Mouse (Mus musculus): ENCODE measurements at regions not wholly inside any gene's neighbourhood (a gene's known extent, or its start where the extent isn't known, plus 50 kb on each side); places are given as distances from the start of the nearest gene placed in this dataset.

GRCm38 (mm10) chr3:83552516-83553139 lies 213.5 kb upstream of the Sfrp2 start:
- no peak for DNase-seq (ENCODE audit: low read depth, low spot score)

GRCm38 (mm10) chr3:83553858-83554257 lies 212.3 kb upstream of the Sfrp2 start:
- no peak for DNase-seq (ENCODE audit: low read depth, low spot score)

DNA sequence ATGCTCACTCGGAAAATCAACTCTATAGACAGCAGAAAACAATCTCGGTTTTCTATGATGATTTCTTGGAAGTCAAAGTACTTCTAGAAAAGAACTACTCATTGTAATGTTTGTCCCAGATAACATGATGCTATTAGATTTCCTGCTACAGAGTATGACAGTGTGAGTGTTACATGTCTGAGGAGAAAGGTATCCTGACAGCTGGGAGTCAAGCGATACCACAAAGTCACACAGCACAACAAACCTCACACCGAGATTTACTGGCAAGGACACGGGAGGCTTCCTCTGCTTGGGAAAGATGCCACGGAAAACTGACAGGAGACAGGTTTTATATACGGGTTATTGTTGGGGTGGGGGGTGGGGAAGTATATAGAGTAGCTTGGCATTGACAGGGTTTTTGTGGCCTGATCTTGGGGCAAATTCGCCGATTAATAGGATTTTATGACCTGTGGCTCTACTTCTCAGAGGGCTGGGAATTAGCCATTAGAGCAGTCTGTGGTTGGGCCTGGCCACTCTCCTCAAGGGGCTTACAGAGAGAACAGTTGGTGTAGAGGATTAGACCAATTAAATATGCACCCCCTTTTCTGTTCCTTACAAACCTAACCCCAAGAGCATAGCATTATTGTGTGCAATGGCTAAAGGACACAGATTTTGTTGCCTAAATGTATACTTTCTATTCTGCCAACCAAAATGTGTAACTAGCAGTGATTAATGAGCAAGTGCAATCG lies 209.2 kb upstream of the Sfrp2 start:
- no peak for DNase-seq (ENCODE audit: low read depth, low spot score)

- no peak for DNase-seq (ENCODE audit: low read depth, low spot score)
Measured at GRCm38 (mm10) chr3:83562026-83562425, 204.1 kb upstream of the Sfrp2 start.

- no peak for DNase-seq (ENCODE audit: low read depth, low spot score)
Measured at GRCm38 (mm10) chr3:83575526-83575925, 190.6 kb upstream of the Sfrp2 start.

GRCm38 (mm10) chr3:83576155-83576554 lies 190.0 kb upstream of the Sfrp2 start:
- DNase-seq (ENCODE audit: low read depth, low spot score): no peak

GRCm38 (mm10) chr3:83580766-83581165 lies 185.4 kb upstream of the Sfrp2 start:
- no peak for DNase-seq (ENCODE audit: low read depth, low spot score)

GRCm38 (mm10) chr3:83582256-83582655 lies 183.9 kb upstream of the Sfrp2 start:
- no peak for DNase-seq (ENCODE audit: low read depth, low spot score)

- DNase-seq (ENCODE audit: low read depth, low spot score): peak; percentile 50
Measured at GRCm38 (mm10) chr3:83583071-83583672, 182.9 kb upstream of the Sfrp2 start.

GRCm38 (mm10) chr3:83586086-83586485 lies 180.0 kb upstream of the Sfrp2 start:
- peak; percentile 97 for DNase-seq (ENCODE audit: low read depth, low spot score)

GRCm38 (mm10) chr3:83586551-83586950 lies 179.6 kb upstream of the Sfrp2 start:
- no peak for DNase-seq (ENCODE audit: low read depth, low spot score)

DNA sequence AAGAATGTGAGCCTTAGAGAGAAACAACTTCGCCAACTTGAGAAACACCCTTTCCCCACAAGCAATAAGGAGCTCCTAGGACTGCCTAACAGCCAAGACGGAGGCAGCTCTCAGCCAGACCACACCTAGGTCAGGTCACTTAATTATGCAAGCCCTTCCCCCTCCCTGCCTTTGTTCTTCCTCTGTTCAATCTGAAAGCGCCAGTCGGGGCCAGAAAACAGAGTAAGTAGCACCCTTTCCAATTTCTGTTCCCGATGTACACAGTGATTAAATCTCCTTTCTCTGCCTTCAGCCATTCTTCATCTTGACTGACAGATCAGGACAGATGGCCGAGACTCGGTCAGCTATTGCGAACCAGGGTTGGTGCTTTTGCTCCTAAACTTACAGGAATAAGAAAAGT lies 177.0 kb upstream of the Sfrp2 start:
- peak; percentile 89 for DNase-seq (ENCODE audit: low read depth, low spot score)

DNA sequence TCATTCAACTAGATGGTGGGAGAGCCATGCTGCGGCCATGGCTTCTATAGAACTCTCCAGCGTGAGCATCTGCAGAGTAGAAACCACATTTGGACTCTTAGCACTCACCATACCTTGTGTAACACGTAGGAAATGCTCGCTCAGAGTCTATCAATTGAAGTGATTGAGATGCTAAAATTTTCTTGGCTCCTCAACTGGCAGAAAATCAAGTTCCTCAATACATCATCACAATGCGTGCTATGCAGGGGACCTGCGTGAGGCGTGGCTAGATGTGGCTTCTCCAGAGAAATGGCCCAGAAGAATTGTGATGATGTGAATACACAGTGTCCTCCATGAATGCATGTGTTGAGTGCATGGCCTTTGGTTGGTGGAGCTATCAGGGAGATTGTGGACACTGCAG lies 174.9 kb upstream of the Sfrp2 start:
- DNase-seq (ENCODE audit: low read depth, low spot score): peak; percentile 57

- no peak for DNase-seq (ENCODE audit: low read depth, low spot score)
Measured at GRCm38 (mm10) chr3:83593321-83593720, 172.8 kb upstream of the Sfrp2 start.

DNA sequence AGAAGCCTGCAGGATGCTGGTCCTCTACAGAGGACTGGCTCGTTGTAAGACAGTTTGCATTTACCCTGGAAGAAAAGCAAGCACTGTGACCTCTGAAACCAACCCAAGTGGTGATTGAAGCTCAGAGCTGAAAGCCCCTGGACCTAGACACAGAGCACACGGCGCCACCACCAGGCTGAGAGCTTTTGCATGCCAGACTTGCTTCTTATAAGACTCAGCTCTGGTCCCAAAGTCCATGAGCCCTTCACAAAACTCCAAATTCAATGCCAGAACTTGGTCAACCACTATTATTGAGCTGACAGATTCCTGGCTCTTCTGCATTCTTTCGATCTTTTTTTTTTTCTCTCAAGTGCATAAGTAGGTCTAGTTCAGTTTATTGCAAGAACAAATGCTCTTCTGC lies 164.6 kb upstream of the Sfrp2 start:
- DNase-seq (ENCODE audit: low read depth, low spot score): no peak

GRCm38 (mm10) chr3:83609095-83609770 lies 156.9 kb upstream of the Sfrp2 start:
- DNase-seq (ENCODE audit: low read depth, low spot score): no peak

GRCm38 (mm10) chr3:83620435-83620834 lies 145.7 kb upstream of the Sfrp2 start:
- no peak for DNase-seq (ENCODE audit: low read depth, low spot score)

DNA sequence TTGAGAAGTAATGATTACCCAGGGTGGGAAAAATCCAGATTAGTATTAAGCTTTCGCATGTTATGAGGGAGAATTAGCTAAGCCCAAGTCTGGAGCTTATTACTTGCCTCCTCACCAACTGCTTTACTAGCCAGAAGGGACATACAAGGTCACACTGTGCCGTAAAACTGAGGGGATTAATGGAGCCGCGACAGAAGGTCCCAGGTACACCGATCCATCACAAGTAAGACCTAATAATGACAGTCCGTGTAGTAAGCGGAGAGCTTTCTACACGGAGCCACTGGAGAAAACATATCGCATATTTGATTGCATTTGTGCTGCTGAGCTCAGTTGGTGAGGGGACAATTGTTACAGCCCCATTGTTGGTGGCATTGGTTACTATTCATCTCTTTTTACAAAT lies 133.1 kb upstream of the Sfrp2 start:
- no peak for DNase-seq (ENCODE audit: low read depth, low spot score)

- no peak for DNase-seq (ENCODE audit: low read depth, low spot score)
Measured at GRCm38 (mm10) chr3:83640433-83640832, 125.7 kb upstream of the Sfrp2 start.

DNA sequence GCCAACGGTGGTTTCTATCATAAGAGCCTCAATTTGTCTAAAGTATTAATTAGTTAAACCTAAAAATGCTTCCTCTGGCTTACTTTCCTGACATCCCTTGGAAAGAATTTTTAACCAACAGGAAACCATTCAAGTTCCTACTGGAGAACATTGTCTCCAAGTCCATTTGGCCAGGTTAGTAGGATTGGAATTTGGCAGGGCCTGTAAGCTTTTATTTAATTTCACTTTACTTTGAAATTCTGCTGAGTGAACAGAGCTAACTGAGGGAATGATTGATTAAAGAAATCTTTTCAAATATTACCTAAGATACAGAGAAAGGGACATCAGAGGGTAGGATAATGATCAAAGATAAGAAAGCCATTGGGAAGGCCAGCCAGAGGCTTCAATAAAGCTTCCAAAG lies 102.4 kb upstream of the Sfrp2 start:
- DNase-seq (ENCODE audit: low read depth, low spot score): no peak

DNA sequence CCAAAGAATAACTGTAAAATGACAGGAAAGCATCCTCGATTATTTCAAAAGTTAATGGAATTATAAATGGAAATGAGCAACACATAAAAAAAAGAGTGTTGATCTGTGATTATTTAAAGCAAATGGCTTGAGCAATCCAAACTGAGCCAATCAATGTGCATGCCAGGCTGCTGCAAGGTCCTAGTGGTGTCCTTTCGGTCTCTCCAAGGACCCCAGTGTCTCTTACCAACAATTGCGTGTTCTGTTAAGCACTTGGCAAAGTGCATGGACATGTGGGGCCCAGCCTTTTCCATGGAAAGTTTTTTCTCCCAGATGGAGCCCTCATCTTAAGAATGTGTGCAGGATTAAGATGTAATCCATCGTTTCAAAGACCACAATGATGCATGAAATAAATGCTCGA lies 90.0 kb upstream of the Sfrp2 start:
- no peak for DNase-seq (ENCODE audit: low read depth, low spot score)

GRCm38 (mm10) chr3:83686611-83687010 lies 79.5 kb upstream of the Sfrp2 start:
- no peak for DNase-seq (ENCODE audit: low read depth, low spot score)

DNA sequence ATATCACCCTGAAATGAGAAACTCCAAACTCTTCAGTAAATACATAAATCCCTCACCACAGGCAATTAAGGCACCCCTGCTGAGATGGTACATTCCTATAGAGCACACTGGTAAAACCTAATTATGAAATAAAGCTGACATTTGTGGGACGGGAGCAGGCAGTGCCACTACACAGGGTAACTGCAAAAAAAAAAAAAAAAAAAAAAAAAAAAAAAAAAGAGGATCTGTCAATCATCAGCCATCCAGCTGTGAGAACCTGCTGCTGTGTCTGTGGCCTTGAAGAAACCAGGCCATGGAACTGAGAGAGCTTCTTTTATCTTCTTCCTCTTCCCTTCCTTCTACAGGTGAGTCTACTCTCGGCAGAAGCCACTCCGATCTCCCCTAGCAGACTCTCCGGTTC lies 78.6 kb upstream of the Sfrp2 start:
- no peak for DNase-seq (ENCODE audit: low read depth, low spot score)

Measured in R1 (cell line).